Comparison of ENCODE assay signal across 9 mouse cellular contexts in genomic region chr5:102101815-102102214, GRCm38 (mm10). TPM values are rescaled to one million over a fixed set of nuclear protein-coding genes. Genes with fewer than 3 reads are reported as not detected.
DNase-seq lines count a peak whose midpoint lies in the region; ATAC-seq and TF ChIP-seq lines count a peak whose summit lies in the region.
"Not testable (repeated sequence)": the region's sequence is repeated elsewhere in the genome, so short reads cannot be mapped to it uniquely, and the experiment has no call there.
"Had no signal": no experiment of that assay in that cellular context is flagged by ENCODE, and none has a peak within 500 bp of the region (broad histone marks: within the 10 kb centered on the region; RNA-seq: fewer than 3 reads in every experiment).

No protein-coding gene starts in this region.

- ATAC-seq in midbrain, embryonic 11.5 days (ENCODE audit: low FRiP score); midbrain, embryonic 12.5 days (ENCODE audit: low FRiP score, low read depth); midbrain, embryonic 14.5 days (ENCODE audit: low FRiP score, low TSS enrichment): not testable (repeated sequence)

- not testable (repeated sequence) for H3K4me3 ChIP-seq in ES-E14 (ENCODE audit: insufficient read depth in 1 of 2, low read depth in 1 of 2, low read length in 2 of 2, poor library complexity in 1 of 2, severe bottlenecking in 1 of 2); midbrain, embryonic 11.5 days (ENCODE audit: low read depth, low read length); midbrain, embryonic 12.5 days; midbrain, embryonic 14.5 days (replicated peaks; ENCODE audit: low read depth, low read length)

- 97% methylated on average over 1 of the region's 1 CpGs for WGBS in midbrain, embryonic 11.5 days
- 80% methylated on average over 1 of the region's 1 CpGs for WGBS in midbrain, embryonic 12.5 days
- 76% methylated on average over 1 of the region's 1 CpGs for WGBS in midbrain, embryonic 14.5 days

- in situ Hi-C loops in ES-E14 (cut with MboI; ENCODE audit: low sequenced_read_pairs in 2 of 2, unreplicated experiment in 2 of 2): not testable (repeated sequence)

- H3K27me3 ChIP-seq in midbrain, embryonic 11.5 days (ENCODE audit: control insufficient read depth, insufficient read depth, low read length); midbrain, embryonic 12.5 days; midbrain, embryonic 14.5 days (ENCODE audit: control insufficient read depth, insufficient read depth, low read length): not testable (repeated sequence)

- H3K36me3 ChIP-seq in ES-E14 (ENCODE audit: control insufficient read depth, insufficient read depth, low read length, poor library complexity, severe bottlenecking); midbrain, embryonic 11.5 days (ENCODE audit: control insufficient read depth, insufficient read depth, low read length); midbrain, embryonic 12.5 days; midbrain, embryonic 14.5 days (ENCODE audit: control insufficient read depth, insufficient read depth, low read length): not testable (repeated sequence)

- peak; percentile 16 for DNase-seq in ES-CJ7 (ENCODE audit: low read depth, low spot score)
- not testable (repeated sequence) for DNase-seq in ES-E14 (ENCODE audit: low read depth, low spot score); midbrain, embryonic 14.5 days
- DNase-seq in R1 (ENCODE audit: low read depth, low spot score): peak; percentile 86
- DNase-seq in ZHBTc4 (ENCODE audit: low read depth, low spot score): peak; percentile 79
- peak; percentile 68 for DNase-seq in midbrain, embryonic 11.5 days (ENCODE audit: low spot score, missing footprints)

- not testable (repeated sequence) for H3K4me2 ChIP-seq in midbrain, embryonic 11.5 days; midbrain, embryonic 12.5 days (replicated peaks); midbrain, embryonic 14.5 days (ENCODE audit: low read length)

- not testable (repeated sequence) for H3K27ac ChIP-seq in ES-E14 (ENCODE audit: insufficient read depth, low read depth, low read length, poor library complexity, severe bottlenecking); midbrain, embryonic 11.5 days (ENCODE audit: low read depth, low read length)
- 0 out of 2 replicates have a peak overlapping the region, but pooled peaks have one; percentile 83 for H3K27ac ChIP-seq in midbrain, embryonic 12.5 days (replicated peaks)
- H3K27ac ChIP-seq in midbrain, embryonic 14.5 days (replicated peaks; ENCODE audit: low read depth, low read length): peak overlapping the region; percentile 74; the same call in 1 of the 2 replicates

- H3K4me1 ChIP-seq in ES-E14 (ENCODE audit: control insufficient read depth in 2 of 2, insufficient read depth in 2 of 2, low read length in 2 of 2, poor library complexity in 1 of 2): not testable (repeated sequence)
- peaks cover 17% of the 10 kb centered on the region for H3K4me1 ChIP-seq in midbrain, embryonic 11.5 days (ENCODE audit: control insufficient read depth, insufficient read depth, low read length)
- H3K4me1 ChIP-seq in midbrain, embryonic 12.5 days: peaks cover 17% of the 10 kb centered on the region
- H3K4me1 ChIP-seq in midbrain, embryonic 14.5 days (ENCODE audit: control insufficient read depth, insufficient read depth, low read length): peaks cover 18% of the 10 kb centered on the region

- not testable (repeated sequence) for H3K9ac ChIP-seq in ES-E14 (ENCODE audit: insufficient read depth, low read depth, low read length, poor library complexity, severe bottlenecking); midbrain, embryonic 11.5 days (ENCODE audit: low read length); midbrain, embryonic 12.5 days (replicated peaks); midbrain, embryonic 14.5 days (replicated peaks; ENCODE audit: low read length)

- not testable (repeated sequence) for H3K9me3 ChIP-seq in ES-E14 (ENCODE audit: control insufficient read depth, insufficient read depth, low read depth, low read length); midbrain, embryonic 11.5 days (ENCODE audit: control insufficient read depth, low read length); midbrain, embryonic 12.5 days; midbrain, embryonic 14.5 days (ENCODE audit: control insufficient read depth, low read length)

TF ChIP-seq in ES-E14, 5 proteins besides CTCF, POLR2A, EP300 and RAD21:
- TF ChIP-seq MAFK (IDR thresholded peaks at IDR 0.05; ENCODE audit: insufficient read depth, low read depth, low read length): 0 out of 2 replicates have a peak, but pooled peaks have one; percentile 19

RNA-seq across cellular contexts. Expression of gene Wdfy3, which starts 32.1 kb away (rescaled TPM):
- 25.3 and 38.1 TPM in 2 replicates for total RNA-seq in ES-E14 (2012; rRNA removed)
- 24.9 and 25.9 TPM in 2 replicates for polyA plus RNA-seq in midbrain, embryonic 11.5 days (2014; fragmentation: Nextera tagmentation; extraction: Ambion mirVana)
- 43.3 TPM in 2 replicates for polyA plus RNA-seq in midbrain, embryonic 12.5 days (2016; fragmentation: Nextera tagmentation; extraction: Ambion mirVana)
- polyA plus RNA-seq in midbrain, embryonic 14.5 days (2014; fragmentation: Nextera tagmentation; extraction: Ambion mirVana): 34.5 and 41.5 TPM in 2 replicates
- total RNA-seq: CH12.LX had no signal
- polyA plus RNA-seq: G1E had no signal
